Mouse (Mus musculus) lung, postnatal 0 days (tissue): ENCODE measurements around the gene Gabbr2. TPM values are rescaled to one million over a fixed set of nuclear protein-coding genes. Genes with fewer than 3 reads are reported as not detected.

Source experiments
- ATAC-seq: fragments of 200-750 bp; cut with Nextera tagmentation; 2 replicates; pipeline ENCODE4 v1.8.0; 2017; ENCODE audit warnings: moderate library complexity
- DNase-seq: peaks from one replicate; pipeline ENCODE4 v3.0.0-alpha.2; 2016; ENCODE audit warnings: low spot score
- H3K27ac ChIP-seq: fragments of 300-500 bp; sonication (generic); 2 replicates; pipeline ENCODE4 v1.5.1; 2014; ENCODE audit warnings: antibody characterized with exemption, mild to moderate bottlenecking, low read length, mixed read lengths
- H3K27me3 ChIP-seq: fragments of 300-500 bp; sonication (generic); replicated peaks from 2 replicates; pipeline ENCODE4 v1.6.1; 2014; ENCODE audit warnings: low read length, mixed read lengths; ENCODE audit not compliant: insufficient read depth
- H3K36me3 ChIP-seq: fragments of 300-500 bp; sonication (generic); 2 replicates; pipeline ENCODE4 v1.6.1; 2014; ENCODE audit warnings: low read length, mixed read lengths; ENCODE audit not compliant: insufficient read depth
- H3K4me1 ChIP-seq: fragments of 300-500 bp; sonication (generic); 2 replicates; pipeline ENCODE4 v1.6.1; 2014; ENCODE audit warnings: antibody characterized with exemption, low read depth, low read length, mixed read lengths; ENCODE audit not compliant: insufficient read depth
- H3K4me2 ChIP-seq: fragments of 300-500 bp; sonication (generic); replicated peaks from 2 replicates; pipeline ENCODE4 v1.6.1; 2014; ENCODE audit warnings: low read depth, mild to moderate bottlenecking, low read length, moderate library complexity, mixed read lengths
- H3K4me3 ChIP-seq: fragments of 300-500 bp; sonication (generic); 2 replicates; pipeline ENCODE4 v1.5.1; 2014; ENCODE audit warnings: low read depth, low read length
- H3K9ac ChIP-seq: fragments of 300-500 bp; sonication (generic); replicated peaks from 2 replicates; pipeline ENCODE4 v1.6.1; 2014; ENCODE audit warnings: low read depth, mild to moderate bottlenecking
- H3K9me3 ChIP-seq: fragments of 300-500 bp; sonication (generic); 2 replicates; pipeline ENCODE4 v1.6.1; 2016; ENCODE audit warnings: low read length, mixed read lengths
- CTCF ChIP-seq: IDR thresholded peaks from 2 replicates; pipeline ENCODE4 v1.5.1; 2016; ENCODE audit warnings: antibody characterized with exemption, mild to moderate bottlenecking
- EP300 ChIP-seq: IDR thresholded peaks from 2 replicates; pipeline ENCODE4 v1.6.1; 2016; ENCODE audit warnings: antibody characterized with exemption, mild to moderate bottlenecking, control low read depth
- WGBS: fragments of 180-500 bp; shearing (Covaris S2); extraction: QIAGEN DNeasy Blood & Tissue Kit; methylation state at CpG from one replicate; pipeline ENCODE4 v1.1.7; 2014; 5-methylcytosine and 5-hydroxymethylcytosine counted together
- polyA plus RNA-seq: library from polyadenylated mRNA; unstranded; fragments of >200 nt; fragmentation: Nextera tagmentation; extraction: Ambion mirVana; gene quantifications from 2 replicates; pipeline ENCODE4 v1.2.1, GENCODE M21; 2015

The Gabbr2 gene
- polyA plus RNA-seq, 1 experiment from 2014 or later: not detected

GRCm38 (mm10) chr4:46630390-46630789, 361.3 kb downstream of the Gabbr2 start:
- Histone ChIP-seq H3K9ac (no peak overlapping the region), H3K4me3 (no peak overlapping the region), H3K36me3 (no peaks in the 10 kb centered on the region), H3K27ac (no peak overlapping the region), H3K27me3 (no peaks in the 10 kb centered on the region), H3K4me2 (no peak overlapping the region), H3K4me1 (no peaks in the 10 kb centered on the region), H3K9me3 (no peaks in the 10 kb centered on the region)
- peak; percentile 47; the same call in 1 of the 2 replicates for ATAC-seq
- peak; percentile 43 for TF ChIP-seq CTCF
- TF ChIP-seq EP300: no peak
- DNase-seq: peak; percentile 59
- WGBS: 47% methylated on average over 9 of the region's 9 CpGs

- Histone ChIP-seq H3K36me3 (no peaks in the 10 kb centered on the region), H3K9me3 (no peaks in the 10 kb centered on the region), H3K27ac (no peak overlapping the region), H3K4me3 (no peak overlapping the region), H3K4me2 (no peak overlapping the region), H3K4me1 (no peaks in the 10 kb centered on the region), H3K9ac (no peak overlapping the region), H3K27me3 (no peaks in the 10 kb centered on the region)
- TF ChIP-seq CTCF (no peak), EP300 (peak; percentile 56)
- ATAC-seq (peak; percentile 52), DNase-seq (peak; percentile 18)
- WGBS: 39% methylated on average over 9 of the region's 9 CpGs
These were observed 362.8 kb downstream of the Gabbr2 start for GRCm38 (mm10) chr4:46628873-46629272.

GRCm38 (mm10) chr4:46628081-46628480, 363.6 kb downstream of the Gabbr2 start:
- peaks cover 5% of the 10 kb centered on the region for H3K4me1 ChIP-seq
- no peaks in the 10 kb centered on the region for H3K9me3 ChIP-seq
- TF ChIP-seq EP300 (no peak), CTCF (no peak)
- no peak overlapping the region for H3K27ac ChIP-seq
- H3K4me2 ChIP-seq: no peak overlapping the region
- H3K36me3 ChIP-seq: no peaks in the 10 kb centered on the region
- no peaks in the 10 kb centered on the region for H3K27me3 ChIP-seq
- WGBS: 73% methylated on average over 11 of the region's 11 CpGs
- no peak overlapping the region for H3K9ac ChIP-seq
- DNase-seq (no peak), ATAC-seq (no peak)
- no peak overlapping the region for H3K4me3 ChIP-seq

DNA sequence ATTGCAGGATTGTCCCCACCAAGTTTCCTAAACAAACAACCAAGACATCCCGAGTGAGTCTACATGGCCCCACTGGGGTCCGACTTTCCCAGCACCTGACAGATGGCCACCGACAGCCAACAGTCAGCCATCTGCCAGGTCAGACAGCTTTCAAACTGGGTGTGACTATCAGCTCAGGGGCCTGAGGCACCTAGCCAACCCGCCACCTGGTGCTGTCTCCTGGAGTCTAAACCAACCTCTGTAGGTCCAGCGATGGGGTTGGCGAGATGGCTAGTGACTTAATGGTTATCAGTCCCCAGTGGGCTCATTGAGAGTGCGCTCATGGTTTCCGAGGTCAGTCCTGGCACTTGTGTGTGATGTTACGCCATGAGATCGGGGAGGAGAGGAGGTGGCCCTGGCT, 366.6 kb downstream of the Gabbr2 start:
- DNase-seq: no peak
- no peak overlapping the region for H3K4me3 ChIP-seq
- H3K9me3 ChIP-seq: no peaks in the 10 kb centered on the region
- no peak overlapping the region for H3K4me2 ChIP-seq
- no peak for TF ChIP-seq CTCF
- no peak for TF ChIP-seq EP300
- peak overlapping the region; percentile 26; the same call in 1 of the 2 replicates for H3K27ac ChIP-seq
- no peak overlapping the region for H3K9ac ChIP-seq
- WGBS: 75% methylated on average over 10 of the region's 10 CpGs
- H3K27me3 ChIP-seq: no peaks in the 10 kb centered on the region
- no peaks in the 10 kb centered on the region for H3K36me3 ChIP-seq
- peaks cover 6% of the 10 kb centered on the region for H3K4me1 ChIP-seq
- no peak for ATAC-seq

DNA sequence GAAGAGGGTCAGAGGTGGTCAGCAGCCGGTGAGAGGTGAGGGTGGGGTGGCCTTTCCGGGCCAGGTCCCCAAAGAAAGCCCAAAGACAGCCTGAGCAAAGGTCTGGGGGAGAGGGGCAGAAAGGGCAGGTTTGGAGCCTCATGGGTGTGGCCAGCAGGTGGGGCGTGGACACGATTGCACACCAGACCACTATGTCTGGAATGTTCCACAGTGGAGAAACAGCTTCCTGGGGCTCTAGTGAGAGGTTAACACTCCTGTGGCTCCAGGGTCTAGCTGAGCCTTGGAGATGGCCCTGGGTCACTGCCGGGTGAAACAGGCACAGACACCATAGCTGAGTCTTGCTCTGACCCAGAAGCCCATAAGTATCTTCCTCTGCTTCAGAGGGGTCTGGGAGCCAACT, 368.7 kb downstream of the Gabbr2 start:
- H3K4me2 ChIP-seq: no peak overlapping the region
- H3K9me3 ChIP-seq: no peaks in the 10 kb centered on the region
- ATAC-seq (peak; percentile 87), DNase-seq (peak; percentile 77)
- 0 out of 2 replicates have a peak overlapping the region, but pooled peaks have one; percentile 51 for H3K27ac ChIP-seq
- H3K36me3 ChIP-seq: no peaks in the 10 kb centered on the region
- H3K9ac ChIP-seq: no peak overlapping the region
- H3K27me3 ChIP-seq: no peaks in the 10 kb centered on the region
- H3K4me3 ChIP-seq: no peak overlapping the region
- WGBS: 57% methylated on average over 5 of the region's 5 CpGs
- peaks cover 6% of the 10 kb centered on the region for H3K4me1 ChIP-seq
- TF ChIP-seq EP300 (peak; percentile 63; the same call in 1 of the 2 replicates), CTCF (no peak)

DNA sequence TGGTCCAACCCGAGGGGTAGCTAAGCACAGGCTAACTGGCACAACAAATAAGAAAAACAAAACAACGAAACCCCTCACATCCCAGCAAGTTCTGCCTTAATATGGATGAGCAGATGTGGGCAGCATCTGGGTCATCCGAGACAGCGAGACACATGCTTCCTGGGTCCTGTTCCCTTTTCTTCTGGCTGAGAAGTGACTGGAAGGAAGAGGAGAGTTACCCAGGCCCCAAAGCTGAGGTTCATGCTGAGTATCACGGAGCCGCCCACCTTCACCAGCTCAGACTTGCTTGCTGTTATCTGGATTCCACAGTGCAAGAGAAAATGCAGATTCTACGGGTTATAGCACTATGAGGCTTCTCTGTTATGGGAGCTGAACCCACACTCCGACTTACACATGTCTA, 370.7 kb downstream of the Gabbr2 start:
- H3K4me1 ChIP-seq: peaks cover 6% of the 10 kb centered on the region
- H3K27me3 ChIP-seq: no peaks in the 10 kb centered on the region
- H3K4me2 ChIP-seq: no peak overlapping the region
- H3K27ac ChIP-seq: no peak overlapping the region
- H3K36me3 ChIP-seq: no peaks in the 10 kb centered on the region
- ATAC-seq (no peak), DNase-seq (no peak)
- WGBS: 75% methylated on average over 8 of the region's 8 CpGs
- no peak for TF ChIP-seq EP300
- no peak for TF ChIP-seq CTCF
- no peak overlapping the region for H3K4me3 ChIP-seq
- H3K9me3 ChIP-seq: no peaks in the 10 kb centered on the region
- no peak overlapping the region for H3K9ac ChIP-seq

GRCm38 (mm10) chr4:46620330-46620729, 371.3 kb downstream of the Gabbr2 start:
- H3K27ac ChIP-seq: no peak overlapping the region
- no peaks in the 10 kb centered on the region for H3K36me3 ChIP-seq
- no peak for ATAC-seq
- WGBS: 19% methylated on average over 23 of the region's 23 CpGs
- no peak overlapping the region for H3K4me2 ChIP-seq
- H3K4me1 ChIP-seq: peaks cover 6% of the 10 kb centered on the region
- no peak for DNase-seq
- H3K4me3 ChIP-seq: no peak overlapping the region
- no peaks in the 10 kb centered on the region for H3K27me3 ChIP-seq
- no peak overlapping the region for H3K9ac ChIP-seq
- no peaks in the 10 kb centered on the region for H3K9me3 ChIP-seq
- TF ChIP-seq CTCF (peak; percentile 64), EP300 (no peak)
